Mouse (Mus musculus): ENCODE results near the gene Inpp5a. TPM values are rescaled to one million over a fixed set of nuclear protein-coding genes. Genes with fewer than 3 reads are reported as not detected.

Inpp5a gene
- polyA plus RNA-seq, 1 experiment from 2014 or later = 93.9 TPM

- Histone ChIP-seq H3K27ac (replicated peaks in 1 of 2; ENCODE audit: control insufficient read depth in 1 of 2, insufficient read depth in 1 of 2, low read depth in 2 of 2, low read length in 2 of 2) (no peak overlapping the region), H3K4me1 (ENCODE audit: control insufficient read depth in 2 of 2, insufficient read depth in 2 of 2, low read length in 2 of 2) (0 out of 4 replicates have a peak, but pooled peaks cover 0 to 4% of the 10 kb centered on the region in 2 experiments), H3K36me3 (ENCODE audit: control insufficient read depth, insufficient read depth, low read length) (peaks cover 32% of the 10 kb centered on the region; the same call in 1 of the 2 replicates), H3K4me3 (ENCODE audit: control insufficient read depth in 1 of 2, insufficient read depth in 1 of 2, low read depth in 1 of 2, low read length in 2 of 2) (no peak overlapping the region), H3K4me2 (ENCODE audit: low read length) (no peak overlapping the region), H3K27me3 (ENCODE audit: control insufficient read depth, insufficient read depth, low read length) (no peaks in the 10 kb centered on the region), H3K9ac (ENCODE audit: low read length) (no peak overlapping the region), H3K9me3 (ENCODE audit: control insufficient read depth, low read length) (no peaks in the 10 kb centered on the region)
- 72% methylated on average over 2 of the region's 2 CpGs for WGBS
- no peak for ATAC-seq (ENCODE audit: insufficient number of reproducible peaks, insufficient read depth, low FRiP score, low read depth)
Measured at GRCm38 (mm10) chr7:139551519-139551918, 162.6 kb downstream of the Inpp5a start.

DNA sequence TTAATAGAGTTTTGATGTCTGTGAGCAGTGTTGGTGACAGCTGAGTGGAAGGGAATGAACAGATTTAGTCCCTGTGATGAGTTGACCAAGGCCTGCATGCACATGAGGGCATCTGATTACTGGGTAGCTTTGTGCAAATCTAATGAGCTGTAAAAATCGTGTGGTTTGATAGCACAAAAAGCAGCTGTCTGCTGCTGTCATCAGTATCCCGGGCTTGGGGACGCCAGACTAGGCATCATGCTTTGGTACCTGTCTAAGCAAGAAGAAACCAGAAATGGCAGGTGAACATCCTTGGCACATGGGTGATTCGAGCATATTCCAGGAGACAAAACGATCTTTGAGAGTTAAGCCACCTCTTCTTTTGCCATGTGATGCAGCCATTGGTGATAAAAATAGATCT, 167.4 kb downstream of the Inpp5a start:
- H3K27me3 ChIP-seq (ENCODE audit: control insufficient read depth, insufficient read depth, low read length) = no peaks in the 10 kb centered on the region
- H3K9ac ChIP-seq (ENCODE audit: low read length) = no peak overlapping the region

GRCm38 (mm10) chr7:139556746-139557526, 168.0 kb downstream of the Inpp5a start:
- no peaks in the 10 kb centered on the region for H3K27me3 ChIP-seq (ENCODE audit: control insufficient read depth, insufficient read depth, low read length)
- H3K9me3 ChIP-seq (ENCODE audit: control insufficient read depth, low read length) = no peaks in the 10 kb centered on the region

More for the DNA sequence above, 167.4 kb downstream of the Inpp5a start:
- WGBS = 64% methylated on average over 5 of the region's 5 CpGs
- H3K4me2 ChIP-seq (ENCODE audit: low read length) = no peak overlapping the region
- H3K4me1 ChIP-seq (ENCODE audit: control insufficient read depth in 2 of 2, insufficient read depth in 2 of 2, low read length in 2 of 2) = 0 out of 4 replicates have a peak, but pooled peaks cover 0 to 4% of the 10 kb centered on the region in 2 experiments
- no peak overlapping the region for H3K27ac ChIP-seq (replicated peaks in 1 of 2; ENCODE audit: control insufficient read depth in 1 of 2, insufficient read depth in 1 of 2, low read depth in 2 of 2, low read length in 2 of 2)
- H3K4me3 ChIP-seq (ENCODE audit: control insufficient read depth in 1 of 2, insufficient read depth in 1 of 2, low read depth in 1 of 2, low read length in 2 of 2) = no peak overlapping the region
- no peaks in the 10 kb centered on the region for H3K9me3 ChIP-seq (ENCODE audit: control insufficient read depth, low read length)
- ATAC-seq (ENCODE audit: insufficient number of reproducible peaks, insufficient read depth, low FRiP score, low read depth) = no peak
- peaks cover 37% of the 10 kb centered on the region for H3K36me3 ChIP-seq (ENCODE audit: control insufficient read depth, insufficient read depth, low read length)

DNA sequence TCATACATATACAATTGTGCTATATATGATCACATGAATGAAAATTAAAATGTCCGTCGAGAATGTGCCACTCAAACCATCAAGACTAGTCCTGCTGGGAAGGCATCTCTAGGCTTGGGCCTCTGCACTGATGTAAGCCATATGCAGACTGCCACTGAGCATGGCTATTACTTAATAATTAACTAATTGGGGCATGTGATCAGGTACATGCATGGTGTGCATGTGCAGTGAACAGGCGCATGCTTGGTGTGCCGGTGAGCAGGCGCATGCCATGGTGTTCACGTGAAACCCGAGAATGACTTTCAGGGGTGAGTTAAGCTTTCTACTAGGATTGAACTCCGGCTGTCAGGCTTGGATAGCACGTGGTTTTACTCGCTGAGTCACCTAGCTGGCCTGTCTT, 170.8 kb downstream of the Inpp5a start:
- 94% methylated on average over 10 of the region's 10 CpGs for WGBS
- Histone ChIP-seq H3K36me3 (ENCODE audit: control insufficient read depth, insufficient read depth, low read length) (peaks cover 42% of the 10 kb centered on the region), H3K4me2 (ENCODE audit: low read length) (no peak overlapping the region), H3K27ac (replicated peaks in 1 of 2; ENCODE audit: control insufficient read depth in 1 of 2, insufficient read depth in 1 of 2, low read depth in 2 of 2, low read length in 2 of 2) (no peak overlapping the region), H3K4me3 (ENCODE audit: control insufficient read depth in 1 of 2, insufficient read depth in 1 of 2, low read depth in 1 of 2, low read length in 2 of 2) (no peak overlapping the region), H3K9ac (ENCODE audit: low read length) (no peak overlapping the region), H3K9me3 (ENCODE audit: control insufficient read depth, low read length) (no peaks in the 10 kb centered on the region), H3K27me3 (ENCODE audit: control insufficient read depth, insufficient read depth, low read length) (no peaks in the 10 kb centered on the region), H3K4me1 (ENCODE audit: control insufficient read depth in 2 of 2, insufficient read depth in 2 of 2, low read length in 2 of 2) (peaks cover 10 to 22% of the 10 kb centered on the region in 2 experiments; a peak in 3 of 4 replicates)
- ATAC-seq (ENCODE audit: insufficient number of reproducible peaks, insufficient read depth, low FRiP score, low read depth) = no peak

More at GRCm38 (mm10) chr7:139556746-139557526, 168.0 kb downstream of the Inpp5a start:
- Histone ChIP-seq H3K4me1 (ENCODE audit: control insufficient read depth in 2 of 2, insufficient read depth in 2 of 2, low read length in 2 of 2) (0 out of 4 replicates have a peak, but pooled peaks cover 0 to 4% of the 10 kb centered on the region in 2 experiments), H3K9ac (ENCODE audit: low read length) (no peak overlapping the region), H3K36me3 (ENCODE audit: control insufficient read depth, insufficient read depth, low read length) (peaks cover 33% of the 10 kb centered on the region), H3K27ac (replicated peaks in 1 of 2; ENCODE audit: control insufficient read depth in 1 of 2, insufficient read depth in 1 of 2, low read depth in 2 of 2, low read length in 2 of 2) (no peak overlapping the region), H3K4me3 (ENCODE audit: control insufficient read depth in 1 of 2, insufficient read depth in 1 of 2, low read depth in 1 of 2, low read length in 2 of 2) (no peak overlapping the region), H3K4me2 (ENCODE audit: low read length) (no peak overlapping the region)
- 0 out of 2 replicates have a peak, but pooled peaks have one; percentile 23 for ATAC-seq (ENCODE audit: insufficient number of reproducible peaks, insufficient read depth, low FRiP score, low read depth)
- WGBS = 46% methylated on average over 10 of the region's 10 CpGs

DNA sequence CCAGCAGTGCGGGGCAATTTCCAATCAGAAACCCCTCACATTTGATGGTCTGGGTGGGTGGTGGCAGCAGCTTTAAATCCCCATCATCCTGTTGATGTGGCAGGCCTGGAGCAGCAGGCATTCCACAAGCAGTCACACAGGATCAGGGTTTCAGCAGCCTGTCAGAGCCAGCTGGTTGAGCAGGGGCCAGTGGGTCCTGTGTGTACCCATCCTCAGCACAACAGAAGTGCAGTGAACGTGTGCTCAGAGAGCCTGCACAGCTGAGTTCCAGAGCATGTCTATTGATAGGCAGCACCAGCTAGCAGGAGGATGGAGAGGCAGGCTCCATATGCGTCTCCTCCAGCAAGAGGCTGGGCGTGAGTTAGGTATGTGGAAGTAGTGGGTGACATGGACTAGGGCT, 174.5 kb downstream of the Inpp5a start:
- Histone ChIP-seq H3K36me3 (ENCODE audit: control insufficient read depth, insufficient read depth, low read length) (peaks cover 77% of the 10 kb centered on the region), H3K4me2 (ENCODE audit: low read length) (no peak overlapping the region), H3K9ac (ENCODE audit: low read length) (no peak overlapping the region), H3K9me3 (ENCODE audit: control insufficient read depth, low read length) (no peaks in the 10 kb centered on the region), H3K27me3 (ENCODE audit: control insufficient read depth, insufficient read depth, low read length) (no peaks in the 10 kb centered on the region), H3K27ac (replicated peaks in 1 of 2; ENCODE audit: control insufficient read depth in 1 of 2, insufficient read depth in 1 of 2, low read depth in 2 of 2, low read length in 2 of 2) (peak overlapping the region in 1 of 2 experiments; percentile 19; a peak in 1 of 4 replicates), H3K4me3 (ENCODE audit: control insufficient read depth in 1 of 2, insufficient read depth in 1 of 2, low read depth in 1 of 2, low read length in 2 of 2) (no peak overlapping the region), H3K4me1 (ENCODE audit: control insufficient read depth in 2 of 2, insufficient read depth in 2 of 2, low read length in 2 of 2) (peaks cover 10 to 17% of the 10 kb centered on the region in 2 experiments; a peak in 3 of 4 replicates)
- WGBS = 44% methylated on average over 4 of the region's 4 CpGs
- ATAC-seq (ENCODE audit: insufficient number of reproducible peaks, insufficient read depth, low FRiP score, low read depth) = no peak

DNA sequence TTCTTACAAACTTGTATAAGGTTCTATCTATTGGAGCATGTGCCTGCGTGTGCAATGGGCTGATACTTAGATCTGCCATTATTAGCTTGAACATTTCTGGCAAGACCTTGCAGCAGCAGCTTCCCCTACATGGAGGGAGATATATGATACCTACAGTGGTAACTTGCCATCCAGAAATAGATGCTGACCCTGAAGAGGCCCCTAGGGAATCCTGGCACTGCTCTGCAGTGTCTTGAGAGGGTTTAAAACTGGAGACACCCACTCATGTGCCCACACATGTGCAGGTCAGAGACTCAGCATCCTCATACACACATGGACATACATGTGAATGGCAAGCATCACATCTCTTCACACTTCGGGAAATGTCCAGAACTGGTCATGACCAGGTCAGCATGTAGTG, 175.3 kb downstream of the Inpp5a start:
- Histone ChIP-seq H3K4me1 (ENCODE audit: control insufficient read depth in 2 of 2, insufficient read depth in 2 of 2, low read length in 2 of 2) (peaks cover 10 to 17% of the 10 kb centered on the region in 2 experiments; a peak in 3 of 4 replicates), H3K9me3 (ENCODE audit: control insufficient read depth, low read length) (no peaks in the 10 kb centered on the region), H3K27ac (replicated peaks in 1 of 2; ENCODE audit: control insufficient read depth in 1 of 2, insufficient read depth in 1 of 2, low read depth in 2 of 2, low read length in 2 of 2) (no peak overlapping the region), H3K27me3 (ENCODE audit: control insufficient read depth, insufficient read depth, low read length) (no peaks in the 10 kb centered on the region), H3K36me3 (ENCODE audit: control insufficient read depth, insufficient read depth, low read length) (peaks cover 77% of the 10 kb centered on the region), H3K4me3 (ENCODE audit: control insufficient read depth in 1 of 2, insufficient read depth in 1 of 2, low read depth in 1 of 2, low read length in 2 of 2) (no peak overlapping the region), H3K4me2 (ENCODE audit: low read length) (no peak overlapping the region), H3K9ac (ENCODE audit: low read length) (no peak overlapping the region)
- WGBS = 70% methylated on average over 2 of the region's 2 CpGs
- no peak for ATAC-seq (ENCODE audit: insufficient number of reproducible peaks, insufficient read depth, low FRiP score, low read depth)

- Histone ChIP-seq H3K4me1 (ENCODE audit: control insufficient read depth in 2 of 2, insufficient read depth in 2 of 2, low read length in 2 of 2) (peaks cover 10 to 17% of the 10 kb centered on the region in 2 experiments; a peak in 3 of 4 replicates), H3K27ac (replicated peaks in 1 of 2; ENCODE audit: control insufficient read depth in 1 of 2, insufficient read depth in 1 of 2, low read depth in 2 of 2, low read length in 2 of 2) (no peak overlapping the region), H3K4me2 (ENCODE audit: low read length) (no peak overlapping the region), H3K4me3 (ENCODE audit: control insufficient read depth in 1 of 2, insufficient read depth in 1 of 2, low read depth in 1 of 2, low read length in 2 of 2) (no peak overlapping the region), H3K27me3 (ENCODE audit: control insufficient read depth, insufficient read depth, low read length) (no peaks in the 10 kb centered on the region), H3K9ac (ENCODE audit: low read length) (no peak overlapping the region), H3K9me3 (ENCODE audit: control insufficient read depth, low read length) (no peaks in the 10 kb centered on the region), H3K36me3 (ENCODE audit: control insufficient read depth, insufficient read depth, low read length) (peaks cover 72% of the 10 kb centered on the region)
- WGBS = 76% methylated on average over 6 of the region's 6 CpGs
- ATAC-seq (ENCODE audit: insufficient number of reproducible peaks, insufficient read depth, low FRiP score, low read depth) = no peak
Measured at GRCm38 (mm10) chr7:139565998-139566397, 177.1 kb downstream of the Inpp5a start.
